Mouse (Mus musculus) hindlimb bud, embryonic 11.5 days (tissue): ENCODE results near the gene Ptprb.

Experiments
- DNase-seq: peaks from one replicate; pipeline ENCODE4 v3.0.0-alpha.2; 2012; ENCODE audit warnings: low read depth, low spot score; ENCODE audit errors: extremely low spot score

Gene Ptprb

GRCm38 (mm10) chr10:116416726-116417125 lies 141.4 kb downstream of the Ptprb start:
- DNase-seq: no peak

DNA sequence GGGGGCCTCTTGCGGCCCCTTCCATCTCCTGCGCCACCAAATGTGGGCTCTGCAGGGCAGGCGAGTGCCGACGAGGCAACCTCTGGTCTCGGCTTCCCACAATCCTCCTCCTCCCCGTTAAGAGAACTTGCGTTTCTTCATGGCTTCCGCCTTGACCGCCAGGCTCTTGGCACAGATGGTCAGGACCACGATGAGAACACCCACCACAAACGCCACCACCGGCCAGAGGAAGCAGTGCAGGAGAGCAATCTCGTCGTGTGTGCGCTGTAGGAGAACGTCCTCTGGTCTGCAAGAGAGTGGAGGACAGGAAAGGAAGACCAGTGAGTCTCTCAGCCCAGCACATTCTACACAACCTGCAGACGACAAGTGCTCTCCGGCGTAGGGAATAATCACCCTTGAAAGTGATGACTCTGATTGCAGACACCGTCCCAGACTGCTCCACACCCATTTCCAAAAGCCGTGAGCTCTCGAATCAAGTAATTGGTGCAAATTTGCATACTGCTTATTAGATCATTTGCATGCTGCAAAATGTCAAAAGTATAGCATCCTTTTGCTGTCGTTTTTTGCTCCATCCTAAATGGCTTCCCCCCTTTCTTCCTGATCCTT lies 142.9 kb downstream of the Ptprb start:
- DNase-seq: no peak

DNA sequence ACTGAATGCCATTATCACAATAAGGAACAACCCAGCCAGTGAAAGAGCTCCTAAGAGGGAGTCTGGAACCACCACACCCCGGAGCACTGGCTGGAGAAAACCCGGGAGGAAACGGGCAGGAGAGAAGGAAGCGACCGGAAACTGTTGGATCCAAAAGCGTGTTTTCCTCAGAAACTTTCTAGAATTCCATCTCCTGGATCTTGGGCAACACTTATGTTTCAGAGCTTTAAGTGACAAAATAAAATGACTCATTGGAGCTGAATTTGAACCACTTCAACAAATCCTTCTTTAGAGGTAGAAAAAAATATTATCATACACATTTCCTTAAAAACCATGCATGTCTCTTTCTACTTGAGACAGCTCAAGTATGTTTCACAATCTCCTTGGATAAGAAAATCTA lies 145.7 kb downstream of the Ptprb start:
- no peak for DNase-seq

DNA sequence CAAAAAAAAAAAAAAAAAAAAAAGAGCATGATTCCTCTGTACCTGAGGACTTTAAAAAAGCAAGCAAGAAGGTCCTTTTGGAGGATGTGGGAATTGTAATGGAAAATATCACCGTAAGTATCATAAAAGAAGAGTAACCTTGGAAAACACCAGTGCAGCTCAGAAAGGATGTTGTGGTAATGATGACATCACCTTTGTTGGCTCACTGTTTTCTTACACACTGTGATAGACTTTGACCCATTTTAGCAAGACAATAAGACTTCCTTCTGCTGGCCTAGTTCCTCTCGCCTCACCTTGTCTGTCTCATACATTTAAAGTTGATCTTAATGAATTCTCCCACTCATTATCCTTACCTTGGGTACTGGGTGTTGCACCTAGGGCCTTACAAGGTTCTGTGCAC lies 147.2 kb downstream of the Ptprb start:
- no peak for DNase-seq

GRCm38 (mm10) chr10:116424921-116425320 lies 149.6 kb downstream of the Ptprb start:
- DNase-seq: no peak

DNA sequence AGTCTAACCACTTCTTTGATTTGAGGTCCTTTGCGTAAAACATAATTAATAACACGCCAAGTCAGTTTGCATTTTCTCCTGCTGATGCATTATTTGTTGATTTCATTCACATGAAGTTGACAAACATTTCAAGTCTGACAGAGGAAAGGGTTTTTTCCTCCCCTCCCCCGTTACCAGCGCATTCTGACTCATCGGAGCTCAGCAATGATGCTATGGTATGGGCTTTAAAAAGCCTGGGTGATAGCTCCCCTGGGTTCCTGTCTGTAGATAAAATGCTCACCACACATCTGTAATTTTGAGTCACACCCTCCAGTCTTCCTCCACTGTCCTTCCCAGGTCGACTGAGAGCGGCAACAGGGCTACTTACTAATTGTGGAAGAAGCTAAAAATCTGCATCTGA lies 150.9 kb downstream of the Ptprb start:
- DNase-seq: no peak

- no peak for DNase-seq
Observed at GRCm38 (mm10) chr10:116428026-116428780, 152.9 kb downstream of the Ptprb start.

GRCm38 (mm10) chr10:116432421-116432820 lies 157.1 kb downstream of the Ptprb start:
- DNase-seq: no peak

GRCm38 (mm10) chr10:116435455-116435854 lies 160.1 kb downstream of the Ptprb start:
- DNase-seq: no peak
